Mouse (Mus musculus): Measurements from ENCODE around the gene Mettl15.

- TF ChIP-seq POLR2A (IDR thresholded peaks at IDR 0.05; ENCODE audit: borderline replicate concordance, low read depth, low read length) (no peak), CTCF (IDR thresholded peaks at IDR 0.05; ENCODE audit: low read depth, low read length) (no peak)
Measured at GRCm38 (mm10) chr2:109302234-109302633, 21.7 kb upstream of the Mettl15 start.

Data from bone marrow macrophage, adult 2 months (primary cell).